Mouse (Mus musculus) bone marrow, adult 2 months (tissue): ENCODE measurements around the gene F3. TPM values are rescaled to one million over a fixed set of nuclear protein-coding genes. Genes with fewer than 3 reads are reported as not detected.
A peak's percentile ranks its signal among the peaks of the same experiment; 100 is the strongest.
"Not testable (repeated sequence)": the region's sequence is repeated elsewhere in the genome, so short reads cannot be mapped to it uniquely, and the experiment has no call there.

ENCODE experiments used
- H3K27ac ChIP-seq: fragments of 200-500 bp; 2 replicates; pipeline ENCODE4 v1.5.1; 2012; ENCODE audit warnings: low read depth, mild to moderate bottlenecking, control low read depth, inconsistent platforms, low read length; ENCODE audit not compliant: control insufficient read depth, poor library complexity, insufficient read depth
- H3K4me1 ChIP-seq: fragments of 200-500 bp; 2 replicates; pipeline ENCODE4 v1.6.1; 2011; ENCODE audit warnings: low read length; ENCODE audit not compliant: control insufficient read depth, insufficient read depth
- H3K4me3 ChIP-seq: fragments of 200-500 bp; replicated peaks from 2 replicates; pipeline ENCODE3; 2011; ENCODE audit warnings: mild to moderate bottlenecking, low read depth, low read length, control low read depth; ENCODE audit not compliant: control insufficient read depth
- CTCF ChIP-seq: fragments of 200-500 bp; IDR thresholded peaks from 2 replicates; pipeline ENCODE4 v1.5.1; 2011; ENCODE audit warnings: low read length, control low read depth; ENCODE audit not compliant: control insufficient read depth, insufficient read depth
- POLR2A ChIP-seq: fragments of 200-500 bp; IDR thresholded peaks from 2 replicates; pipeline ENCODE4 v1.6.1; 2011; ENCODE audit warnings: low read depth, mild to moderate bottlenecking, control low read depth, low read length, borderline replicate concordance; ENCODE audit not compliant: control insufficient read depth
- WGBS: fragments of 180-500 bp; shearing (Covaris S2); methylation state at CpG from one replicate; pipeline ENCODE4 v1.1.7; 2018; 5-methylcytosine and 5-hydroxymethylcytosine counted together
- polyA plus RNA-seq: library from polyadenylated mRNA; stranded (reverse); fragments of >200 nt; gene quantifications from 2 replicates; pipeline ENCODE4 v1.2.4, GENCODE M21; 2011; ENCODE audit warnings: low replicate concordance; ENCODE audit not compliant: missing spikeins, insufficient read depth, insufficient read length

The F3 gene
- polyA plus RNA-seq, 1 experiment, result 3.6 TPM

- TF ChIP-seq POLR2A, result no peak
- TF ChIP-seq CTCF, result 0 out of 2 replicates have a peak, but pooled peaks have one; percentile 20
- no peak overlapping the region for H3K4me3 ChIP-seq
Observed at GRCm38 (mm10) chr3:121762056-121762852, 38.9 kb downstream of the F3 start.

DNA sequence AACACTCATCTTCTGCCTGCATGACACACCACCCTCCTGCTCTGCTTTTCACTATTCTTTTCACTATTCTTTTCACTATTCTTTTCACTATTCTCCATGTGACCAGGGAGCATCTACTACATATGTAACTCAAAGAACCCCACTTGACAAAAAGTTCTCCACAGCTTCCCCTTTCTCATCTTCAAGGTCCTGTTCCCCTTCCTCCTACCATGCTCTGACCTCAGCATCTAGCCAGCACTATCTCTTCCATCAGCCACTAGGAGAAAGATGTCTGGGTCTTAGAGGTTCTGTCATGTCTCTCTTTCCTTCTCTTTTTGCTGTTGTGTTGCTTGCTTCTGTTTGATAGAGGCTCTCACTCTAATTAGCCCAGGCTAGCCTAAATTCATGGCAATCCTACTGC, 42.7 kb downstream of the F3 start:
- TF ChIP-seq POLR2A (no peak), CTCF (no peak)
- H3K4me3 ChIP-seq, result no peak overlapping the region
- no peak overlapping the region for H3K27ac ChIP-seq
- peaks cover 2% of the 10 kb centered on the region for H3K4me1 ChIP-seq

More at GRCm38 (mm10) chr3:121762056-121762852, 38.9 kb downstream of the F3 start:
- WGBS, result 56% methylated on average over 4 of the region's 4 CpGs
- H3K4me1 ChIP-seq, result peaks cover 2% of the 10 kb centered on the region
- no peak overlapping the region for H3K27ac ChIP-seq

- H3K4me1 ChIP-seq, result peaks cover 2% of the 10 kb centered on the region
- 20% methylated on average over 5 of the region's 5 CpGs for WGBS
- no peak overlapping the region for H3K4me3 ChIP-seq
- TF ChIP-seq CTCF (no peak), POLR2A (no peak)
- no peak overlapping the region for H3K27ac ChIP-seq
Observed at GRCm38 (mm10) chr3:121766818-121767217, 43.5 kb downstream of the F3 start.

- TF ChIP-seq POLR2A (no peak), CTCF (no peak)
- no peak overlapping the region for H3K27ac ChIP-seq
- WGBS, result 92% methylated on average over 3 of the region's 3 CpGs
- H3K4me1 ChIP-seq, result no peaks in the 10 kb centered on the region
- H3K4me3 ChIP-seq, result no peak overlapping the region
Observed at GRCm38 (mm10) chr3:121768770-121769169, 45.4 kb downstream of the F3 start.

DNA sequence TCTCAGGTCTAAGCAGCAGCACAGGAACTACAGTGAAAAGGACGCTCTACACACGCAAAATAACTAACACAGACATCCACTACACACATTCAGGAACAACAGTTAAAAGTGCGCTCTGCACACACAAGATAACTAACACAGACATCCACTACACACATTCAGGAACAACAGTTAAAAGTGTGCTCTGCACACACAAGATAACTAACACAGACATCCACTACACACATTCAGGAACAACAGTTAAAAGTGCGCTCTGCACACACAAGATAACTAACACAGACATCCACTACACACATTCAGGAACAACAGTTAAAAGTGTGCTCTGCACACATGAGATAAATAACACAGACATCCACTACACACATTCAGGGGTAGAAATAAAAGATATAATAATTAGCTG, 50.0 kb downstream of the F3 start:
- 87% methylated on average over 4 of the region's 4 CpGs for WGBS
- not testable (repeated sequence) for H3K4me1 ChIP-seq, H3K4me3 ChIP-seq, H3K27ac ChIP-seq

- no peaks in the 10 kb centered on the region for H3K4me1 ChIP-seq
- WGBS, result 65% methylated on average over 7 of the region's 7 CpGs
- TF ChIP-seq CTCF, result peak; percentile 67
- TF ChIP-seq POLR2A, result no peak
- no peak overlapping the region for H3K4me3 ChIP-seq
- H3K27ac ChIP-seq, result no peak overlapping the region
Observed at GRCm38 (mm10) chr3:121777943-121778342, 54.6 kb downstream of the F3 start.

DNA sequence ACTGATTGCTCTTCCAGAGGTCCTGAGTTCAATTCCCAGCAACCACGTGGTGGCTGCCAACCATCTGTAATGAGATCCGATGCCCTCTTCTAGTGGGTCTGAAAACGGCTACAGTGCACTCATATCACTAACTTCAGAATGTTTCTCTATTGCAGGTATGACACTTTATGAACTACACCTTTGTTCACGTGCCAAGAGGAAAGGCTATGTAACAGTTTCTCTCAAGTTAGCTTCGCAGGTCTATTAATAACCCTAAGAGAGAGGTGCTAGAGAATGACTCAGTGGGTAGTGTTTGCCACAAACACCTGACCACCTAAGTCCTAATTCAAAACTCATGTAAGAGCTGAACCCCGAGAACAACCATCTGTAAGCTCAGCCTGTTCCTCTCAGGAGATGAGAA, 59.7 kb downstream of the F3 start:
- no peak overlapping the region for H3K27ac ChIP-seq
- 86% methylated on average over 6 of the region's 6 CpGs for WGBS
- no peak overlapping the region for H3K4me3 ChIP-seq
- H3K4me1 ChIP-seq, result no peaks in the 10 kb centered on the region
- TF ChIP-seq POLR2A (no peak), CTCF (no peak)

Other genes starting within 250 kb of the F3 start
- gene Slc44a3, start 191.1 kb upstream of the F3 start, polyA plus RNA-seq, result 1.3 TPM in 1 of 2 replicates, not detected in the other
- gene 4930432M17Rik, start 52.8 kb upstream of the F3 start, polyA plus RNA-seq, result not detected in 2 replicates
- 4.0 and 6.3 TPM in 2 replicates for gene Abcd3, start 91.8 kb downstream of the F3 start, polyA plus RNA-seq
- gene Arhgap29, start 229.0 kb downstream of the F3 start, polyA plus RNA-seq, result 3.6 and 4.5 TPM in 2 replicates